Mouse (Mus musculus) olfactory bulb, adult 2 months (tissue): ENCODE measurements at regions not wholly inside any gene's neighbourhood (a gene's known extent, or its start where the extent isn't known, plus 50 kb on each side); places are given as distances from the start of the nearest gene placed in this dataset.

Experiments used
- H3K27ac ChIP-seq: fragments of 200-500 bp; 2 replicates; pipeline ENCODE4 v1.5.1; 2012; ENCODE audit warnings: low read depth, low read length; ENCODE audit not compliant: insufficient read depth
- H3K4me1 ChIP-seq: fragments of 200-500 bp; 2 replicates; pipeline ENCODE4 v1.6.1; 2012; ENCODE audit warnings: low read length; ENCODE audit not compliant: control insufficient read depth, insufficient read depth
- H3K4me3 ChIP-seq: fragments of 200-500 bp; 2 replicates; pipeline ENCODE4 v1.5.1; 2012; ENCODE audit warnings: mild to moderate bottlenecking, low read depth, low read length, moderate library complexity; ENCODE audit not compliant: insufficient read depth
- CTCF ChIP-seq: fragments of 200-500 bp; IDR thresholded peaks from 2 replicates; pipeline ENCODE4 v1.5.1; 2012; ENCODE audit warnings: low read depth, mild to moderate bottlenecking, low read length, moderate library complexity; ENCODE audit not compliant: insufficient read depth
- POLR2A ChIP-seq: fragments of 200-500 bp; IDR thresholded peaks from 2 replicates; pipeline ENCODE4 v1.6.1; 2012; ENCODE audit warnings: mild to moderate bottlenecking, low read depth, low read length, moderate library complexity; ENCODE audit not compliant: insufficient read depth
- WGBS: fragments of 180-500 bp; shearing (Covaris S2); methylation state at CpG from one replicate; pipeline ENCODE4 v1.1.7; 2018; 5-methylcytosine and 5-hydroxymethylcytosine counted together

DNA sequence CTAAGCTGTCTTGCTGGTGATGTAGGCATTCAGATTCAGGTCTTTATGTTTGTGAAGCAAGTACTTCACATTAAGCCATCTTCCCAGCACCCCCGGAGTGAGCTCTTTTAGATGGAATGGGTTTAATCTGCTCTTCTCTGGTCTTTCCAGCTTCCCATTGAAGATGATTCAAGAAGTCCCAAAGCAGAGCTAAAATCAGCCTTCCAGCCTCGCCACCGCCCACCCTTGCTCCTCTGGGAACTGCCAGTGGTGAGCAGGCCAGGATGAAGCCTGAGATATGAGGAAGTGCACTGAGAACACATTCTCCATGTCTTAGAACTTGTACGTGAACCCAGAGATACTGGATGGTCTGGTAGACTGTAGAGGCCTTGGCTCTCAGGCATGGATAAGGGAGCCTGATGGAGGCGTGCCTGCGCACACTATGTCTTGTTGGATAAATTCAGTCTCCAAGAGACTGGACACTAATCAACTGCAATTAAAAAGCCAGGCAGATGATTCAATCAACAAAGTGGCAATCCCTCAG is 51.3 kb upstream of the Mrtfb start:
- peaks cover 17% of the 10 kb centered on the region for H3K4me1 ChIP-seq
- no peak overlapping the region for H3K4me3 ChIP-seq
- WGBS = 75% methylated on average over 6 of the region's 6 CpGs
- peak overlapping the region; percentile 56; the same call in 1 of the 2 replicates for H3K27ac ChIP-seq
- TF ChIP-seq POLR2A (no peak), CTCF (no peak)

DNA sequence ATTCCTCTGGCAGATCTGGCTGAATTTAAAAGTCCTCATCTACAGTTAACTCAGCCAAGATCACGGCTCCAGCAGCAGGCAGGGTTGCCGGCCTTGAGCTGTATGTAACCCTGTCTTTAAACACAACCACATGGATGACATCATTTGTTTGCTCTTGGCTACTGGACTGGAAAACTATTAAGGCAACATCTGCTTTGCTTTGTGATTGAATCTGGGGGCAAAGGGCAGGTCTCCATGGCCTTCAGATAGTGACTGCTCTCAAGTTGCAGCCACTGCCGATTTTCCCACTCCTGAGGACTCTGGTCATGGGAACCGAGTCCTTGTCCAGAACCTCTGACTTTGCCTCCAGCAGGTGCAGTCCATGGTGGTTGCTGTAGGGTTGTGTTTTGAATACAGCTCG is 50.4 kb upstream of the Mrtfb start:
- TF ChIP-seq POLR2A (no peak), CTCF (no peak)
- Histone ChIP-seq H3K4me3 (no peak overlapping the region), H3K4me1 (peaks cover 13% of the 10 kb centered on the region), H3K27ac (peak overlapping the region; percentile 2; the same call in 1 of the 2 replicates)
- 63% methylated on average over 5 of the region's 5 CpGs for WGBS
